Mouse (Mus musculus): Measurements from ENCODE around the gene Lrrc10b.

The Lrrc10b gene

GRCm38 (mm10) chr19:10456752-10457483 lies at the start of gene Lrrc10b:
TSS of gene Lrrc10b (minus strand) at chr19:10457473.
- peak; percentile 58 for DNase-seq

- peak; percentile 30 for DNase-seq
Observed at GRCm38 (mm10) chr19:10502571-10502970, 45.3 kb upstream of the Lrrc10b start.

GRCm38 (mm10) chr19:10500581-10500980 lies 43.3 kb upstream of the Lrrc10b start:
- no peak for DNase-seq

- DNase-seq: no peak
Observed at GRCm38 (mm10) chr19:10497512-10498160, 40.4 kb upstream of the Lrrc10b start.

- DNase-seq: no peak
Observed at GRCm38 (mm10) chr19:10496976-10497375, 39.7 kb upstream of the Lrrc10b start.

- DNase-seq: no peak
Observed at GRCm38 (mm10) chr19:10495670-10496069, 38.4 kb upstream of the Lrrc10b start.

- DNase-seq: peak; percentile 80
Observed at GRCm38 (mm10) chr19:10486264-10486738, 29.0 kb upstream of the Lrrc10b start.

GRCm38 (mm10) chr19:10482703-10483102 lies 25.4 kb upstream of the Lrrc10b start, which contains the start of gene Ppp1r32:
TSS of gene Ppp1r32 (minus strand) at chr19:10482928.
- DNase-seq: peak; percentile 39

GRCm38 (mm10) chr19:10479541-10479940 lies 22.3 kb upstream of the Lrrc10b start:
- DNase-seq: no peak

GRCm38 (mm10) chr19:10473779-10474178 lies 16.5 kb upstream of the Lrrc10b start:
- no peak for DNase-seq

- DNase-seq: no peak
Observed at GRCm38 (mm10) chr19:10472958-10473357, 15.7 kb upstream of the Lrrc10b start.

GRCm38 (mm10) chr19:10469171-10469658 lies 11.9 kb upstream of the Lrrc10b start:
- peak; percentile 62 for DNase-seq

GRCm38 (mm10) chr19:10464427-10464826 lies 7.2 kb upstream of the Lrrc10b start:
- DNase-seq: no peak

- no peak for DNase-seq
Observed at GRCm38 (mm10) chr19:10461584-10461983, 4.3 kb upstream of the Lrrc10b start.

- no peak for DNase-seq
Observed at GRCm38 (mm10) chr19:10459907-10460306, 2.6 kb upstream of the Lrrc10b start.

GRCm38 (mm10) chr19:10458096-10458495 lies 823 bp upstream of the Lrrc10b start:
- peak; percentile 85 for DNase-seq

- peak; percentile 67 for DNase-seq
Observed at GRCm38 (mm10) chr19:10457484-10457800, 169 bp upstream of the Lrrc10b start.

- no peak for DNase-seq
Observed at GRCm38 (mm10) chr19:10455437-10455806, 1.9 kb downstream of the Lrrc10b start.

GRCm38 (mm10) chr19:10454718-10455436 lies 2.4 kb downstream of the Lrrc10b start:
- no peak for DNase-seq

GRCm38 (mm10) chr19:10449708-10450107 lies 7.6 kb downstream of the Lrrc10b start:
- DNase-seq: peak; percentile 89

- no peak for DNase-seq
Observed at GRCm38 (mm10) chr19:10449190-10449589, 8.1 kb downstream of the Lrrc10b start.

- DNase-seq: no peak
Observed at GRCm38 (mm10) chr19:10448275-10448674, 9.0 kb downstream of the Lrrc10b start.

GRCm38 (mm10) chr19:10444685-10445369 lies 12.4 kb downstream of the Lrrc10b start:
- no peak for DNase-seq
